Mouse (Mus musculus) urinary bladder, postnatal 10 days (tissue): ENCODE measurements around the gene Tarsl2.
A peak's percentile ranks its signal among the peaks of the same experiment; 100 is the strongest.

Experiments
- DNase-seq: peaks from one replicate; pipeline ENCODE4 v3.0.0; 2022; ENCODE audit warnings: low spot score

Gene Tarsl2

DNA sequence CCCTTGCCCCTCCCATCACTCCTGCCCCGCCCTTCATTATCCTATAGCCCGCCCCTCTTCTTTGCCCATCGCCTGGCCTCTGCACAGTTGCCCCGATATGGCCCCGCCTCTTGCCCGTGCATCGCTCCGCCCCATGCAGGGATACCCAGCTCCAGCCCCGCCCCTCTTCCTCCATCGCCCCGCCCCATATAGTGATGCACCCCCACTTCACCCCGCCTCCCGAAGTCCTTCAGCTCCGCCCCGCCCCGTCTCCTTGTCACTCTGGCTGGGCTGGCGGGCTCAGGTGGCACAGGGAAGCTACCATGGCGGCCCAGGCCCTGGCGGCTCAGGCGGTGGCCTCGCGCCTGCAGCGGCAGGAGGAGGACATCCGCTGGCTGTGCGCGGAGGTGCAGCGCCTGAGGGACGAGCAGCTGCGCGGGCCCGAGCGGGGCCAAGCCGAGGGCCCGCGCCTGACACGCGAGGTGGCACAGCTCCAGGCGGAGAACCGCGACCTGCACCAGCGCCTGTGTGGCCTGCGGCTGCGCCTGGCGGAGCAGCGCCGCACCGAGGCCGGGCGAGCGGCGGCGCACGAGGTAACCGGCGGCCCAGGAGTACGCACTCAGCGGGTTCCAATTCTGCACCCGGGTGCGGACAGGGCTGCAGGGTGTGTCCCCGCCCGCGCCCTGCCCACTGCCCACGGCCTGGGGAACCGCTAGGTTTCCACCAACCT is at the start of gene Tarsl2:
Gene Tarsl2 (plus strand): TSS at position 256 of the 709 bp plus-strand sequence.
- peak; percentile 84 for DNase-seq

- DNase-seq: no peak
Measured at GRCm38 (mm10) chr7:65606124-65606523, 38.6 kb upstream of the Tarsl2 start.

DNA sequence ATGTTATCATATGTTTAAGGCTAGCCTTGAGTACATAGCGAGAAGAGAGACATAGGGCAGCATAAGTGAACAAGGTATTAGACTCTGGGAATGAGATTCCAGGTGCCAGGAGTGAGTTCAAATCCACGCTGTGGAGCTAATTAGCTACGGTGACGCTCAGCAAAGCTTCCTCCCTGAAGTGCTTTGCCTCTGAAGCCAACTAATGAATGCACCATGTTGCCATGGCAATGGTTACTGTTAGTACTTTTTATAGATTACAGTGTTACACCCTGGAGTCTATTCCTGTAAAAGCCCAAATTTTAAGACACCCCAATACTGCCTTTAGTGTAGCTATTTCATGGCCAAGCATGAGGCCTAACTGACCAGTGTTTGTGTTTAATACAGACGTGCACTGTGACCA is 37.7 kb upstream of the Tarsl2 start:
- no peak for DNase-seq

DNA sequence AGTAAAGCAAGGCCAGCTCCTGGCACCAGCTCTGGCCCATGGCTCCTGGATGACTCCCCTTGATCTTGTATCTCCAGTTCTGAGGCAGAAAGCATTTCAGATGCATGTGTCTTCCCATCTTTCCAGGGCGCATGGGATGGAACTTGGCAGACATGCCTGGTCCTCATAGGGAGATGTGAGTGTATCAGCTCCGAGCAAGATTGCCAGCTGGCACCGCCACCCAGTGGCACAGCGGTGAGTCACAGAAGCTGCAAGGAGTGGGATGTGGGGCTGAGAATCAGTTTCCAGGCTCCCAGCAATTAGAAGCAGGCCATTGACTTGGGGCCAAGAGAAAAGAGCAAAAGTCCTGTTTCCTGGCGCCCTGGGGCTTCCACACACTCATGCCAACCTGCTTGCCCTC is 34.5 kb upstream of the Tarsl2 start:
- DNase-seq: no peak

GRCm38 (mm10) chr7:65610673-65611072 is 34.0 kb upstream of the Tarsl2 start:
- DNase-seq: no peak

DNA sequence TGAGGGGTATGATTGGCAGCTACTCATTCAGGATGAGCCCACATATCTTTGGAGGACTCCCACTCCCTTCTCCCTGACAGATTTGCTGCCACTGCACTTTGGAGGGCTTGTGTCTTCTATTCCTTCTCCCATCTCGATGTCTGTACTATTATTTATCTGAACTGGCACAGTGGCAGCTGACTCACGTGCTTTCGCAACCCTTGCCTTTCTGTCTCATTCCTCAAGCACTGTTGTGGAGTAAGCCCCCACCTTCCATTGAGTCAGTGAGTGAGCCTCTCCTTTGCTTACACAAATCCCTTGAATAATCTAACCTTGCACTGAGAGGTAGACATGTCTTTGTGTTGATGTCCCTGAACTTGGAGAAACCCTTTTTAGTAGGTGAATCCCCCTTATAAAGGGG is 33.4 kb upstream of the Tarsl2 start:
- no peak for DNase-seq

GRCm38 (mm10) chr7:65613723-65614122 is 31.0 kb upstream of the Tarsl2 start:
- DNase-seq: no peak

- no peak for DNase-seq
Measured at GRCm38 (mm10) chr7:65618751-65619150, 25.9 kb upstream of the Tarsl2 start.

- no peak for DNase-seq
Measured at GRCm38 (mm10) chr7:65620746-65621145, 24.0 kb upstream of the Tarsl2 start.

GRCm38 (mm10) chr7:65623330-65623729 is 21.4 kb upstream of the Tarsl2 start:
- no peak for DNase-seq

DNA sequence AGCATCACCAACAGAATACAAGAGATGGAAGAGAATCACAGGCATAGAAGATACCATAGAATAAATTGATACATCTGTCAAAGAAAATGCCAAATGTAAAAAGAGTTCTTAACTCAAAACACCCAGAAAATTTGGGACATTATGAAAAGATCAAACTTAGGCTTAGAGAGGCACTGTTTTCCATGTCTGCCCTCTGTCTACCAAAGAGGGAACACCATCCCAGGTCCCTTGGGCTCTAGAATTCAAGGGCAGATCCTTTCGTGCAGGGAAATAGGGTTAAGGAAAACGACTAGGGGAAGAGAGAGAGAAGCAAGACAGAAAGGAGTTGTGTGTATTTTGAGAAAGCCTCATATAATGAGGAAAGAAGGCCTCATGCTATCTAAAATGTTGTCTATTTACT is 19.2 kb upstream of the Tarsl2 start:
- DNase-seq: no peak

DNA sequence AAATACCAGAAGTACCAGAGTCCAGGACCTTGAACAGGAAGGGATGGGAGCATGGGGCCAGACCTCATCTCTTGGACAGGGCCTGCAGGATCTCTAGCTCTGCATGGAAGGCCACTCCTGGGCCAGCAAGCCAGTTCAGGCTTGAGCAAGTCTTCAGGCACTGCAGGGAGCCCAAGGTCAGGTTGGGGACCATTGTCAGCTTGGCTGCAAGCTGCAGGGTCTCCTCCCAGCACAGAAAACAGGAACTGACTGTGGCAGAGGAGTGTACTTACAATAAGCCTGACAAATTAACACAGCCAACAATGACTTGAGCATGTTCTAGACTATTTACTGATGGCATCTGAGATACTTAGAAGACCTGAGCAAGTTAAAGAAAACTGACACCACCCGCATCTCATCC is 14.9 kb upstream of the Tarsl2 start:
- DNase-seq: no peak

DNA sequence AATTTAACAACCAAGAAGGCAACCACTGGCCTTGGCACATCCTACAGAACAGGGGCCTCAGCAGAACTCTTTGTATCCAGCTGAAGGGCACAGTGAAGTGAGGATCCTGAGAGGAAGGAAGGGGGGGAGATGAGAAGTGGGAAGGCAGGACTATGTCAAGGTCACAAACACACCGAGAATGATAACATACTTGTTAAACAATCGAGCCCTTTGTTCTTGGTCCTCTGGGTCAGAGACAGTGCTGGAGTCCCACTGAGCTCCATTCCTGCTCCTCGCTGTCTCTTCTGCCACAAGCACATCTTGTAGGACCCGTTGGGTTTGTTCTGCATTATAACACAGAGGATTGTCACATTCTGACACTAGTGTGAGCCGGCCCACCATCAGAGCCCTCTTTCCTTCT is 14.0 kb upstream of the Tarsl2 start:
- no peak for DNase-seq

GRCm38 (mm10) chr7:65635831-65636230 is 8.9 kb upstream of the Tarsl2 start:
- no peak for DNase-seq

GRCm38 (mm10) chr7:65636356-65636880 is 8.3 kb upstream of the Tarsl2 start:
- DNase-seq: no peak

GRCm38 (mm10) chr7:65638170-65638770 is 6.4 kb upstream of the Tarsl2 start:
- no peak for DNase-seq

DNA sequence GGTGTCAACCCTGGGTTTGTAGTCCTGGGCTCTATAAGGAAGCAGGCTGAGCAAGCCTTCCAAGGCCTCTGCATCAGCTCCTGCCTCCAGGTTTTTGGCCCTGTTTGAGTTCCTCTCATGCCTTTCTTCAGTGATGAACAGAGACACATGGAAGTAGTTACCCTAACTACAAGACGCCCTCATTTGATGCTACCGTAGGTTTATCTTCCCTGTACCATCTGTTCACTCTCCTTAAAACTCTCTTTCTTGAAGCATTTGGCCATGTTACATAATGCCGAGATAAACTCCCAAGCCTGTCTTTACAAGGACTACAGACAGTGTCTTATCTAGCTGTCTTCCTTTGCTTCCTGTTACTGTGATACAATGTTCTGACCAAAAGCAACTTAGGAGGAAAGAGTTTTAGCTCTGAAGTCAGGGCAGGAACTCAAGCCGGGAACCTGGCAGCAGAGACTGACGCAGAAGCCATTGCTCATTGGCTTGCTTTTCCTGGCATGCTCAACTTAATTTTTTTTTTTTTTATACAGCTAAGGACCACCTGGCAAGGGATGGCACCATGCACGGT is 4.8 kb upstream of the Tarsl2 start:
- DNase-seq: no peak

GRCm38 (mm10) chr7:65640672-65641071 is 4.0 kb upstream of the Tarsl2 start:
- no peak for DNase-seq

DNA sequence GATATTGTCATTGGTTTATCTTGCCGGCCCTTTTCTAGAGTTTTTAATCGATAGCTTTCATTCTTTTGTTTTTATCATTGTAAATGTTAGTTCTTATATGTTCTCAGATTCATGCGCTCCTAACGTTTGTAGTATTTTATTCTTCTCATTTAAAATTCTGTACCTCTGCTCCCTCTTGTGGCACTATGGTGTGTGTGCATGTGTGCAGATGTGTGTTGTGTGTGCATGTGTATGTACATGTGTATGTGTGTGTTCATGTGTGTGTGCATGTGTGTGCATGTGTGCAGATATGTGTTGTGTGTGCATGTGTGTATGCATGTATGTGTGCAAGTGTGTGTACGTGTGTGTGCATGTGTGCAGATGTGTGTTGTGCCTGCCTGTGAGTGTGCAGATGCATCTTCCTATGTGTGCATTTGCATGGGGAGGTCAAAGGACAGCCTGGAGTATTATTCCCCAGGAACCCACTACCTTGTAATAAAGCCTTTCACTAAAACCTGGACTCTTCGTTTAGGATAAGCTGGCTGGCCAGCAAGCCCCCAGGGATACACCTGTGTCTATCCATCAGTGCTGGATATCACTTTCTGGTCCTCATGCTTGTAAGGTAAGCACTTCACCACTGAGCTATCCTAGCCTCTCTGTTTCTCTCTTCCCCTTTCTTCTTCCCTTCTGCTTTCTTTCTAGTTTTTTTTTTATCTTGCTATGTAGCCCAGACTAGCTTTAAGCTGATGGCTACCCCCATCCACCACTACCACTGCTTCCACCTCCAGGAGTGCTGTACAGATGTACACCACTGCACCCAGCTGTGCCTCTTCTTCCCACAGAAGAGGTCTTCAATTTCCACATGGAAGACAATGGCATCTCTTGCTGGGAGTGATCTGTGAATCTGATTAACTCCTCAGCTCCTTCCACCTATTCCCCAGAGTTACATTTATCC is 2.1 kb upstream of the Tarsl2 start:
- no peak for DNase-seq

DNA sequence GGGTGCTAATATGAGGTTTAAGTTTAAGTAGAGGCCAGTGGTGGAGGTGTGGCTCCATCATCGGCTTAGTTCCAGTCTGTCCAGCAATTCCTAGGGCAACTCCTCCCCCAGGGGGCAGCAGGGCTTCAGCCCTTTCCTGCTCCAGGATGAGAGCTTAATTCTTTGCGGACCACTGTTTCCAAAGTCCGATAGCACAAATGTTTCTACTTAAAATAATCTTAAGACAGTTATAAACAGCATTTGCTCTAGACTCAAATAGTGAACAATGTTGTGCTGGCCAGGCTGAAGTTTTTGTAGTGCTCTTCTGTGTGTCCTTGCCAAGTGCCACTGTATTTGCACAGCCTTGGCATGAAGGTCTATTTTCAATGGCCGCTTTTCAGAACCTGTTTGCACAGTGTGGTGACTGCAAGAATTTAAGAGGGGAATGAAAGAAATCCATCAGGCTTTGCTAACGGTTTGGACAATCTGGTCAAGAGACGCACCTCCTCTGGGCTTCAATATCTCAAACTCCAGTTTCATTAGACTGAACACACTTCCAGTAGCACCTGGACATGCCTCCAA is 757 bp upstream of the Tarsl2 start:
- no peak for DNase-seq

- DNase-seq: no peak
Measured at GRCm38 (mm10) chr7:65645996-65646395, 1.3 kb downstream of the Tarsl2 start.

GRCm38 (mm10) chr7:65650662-65651061 is 6.0 kb downstream of the Tarsl2 start:
- no peak for DNase-seq
